Mouse (Mus musculus) bone marrow, adult 2 months (tissue): ENCODE measurements around the gene Smarca4.

Experiments
- CTCF ChIP-seq: fragments of 200-500 bp; IDR thresholded peaks from 2 replicates; pipeline ENCODE4 v1.5.1; 2011; ENCODE audit warnings: low read length, control low read depth; ENCODE audit not compliant: control insufficient read depth, insufficient read depth
- POLR2A ChIP-seq: fragments of 200-500 bp; IDR thresholded peaks from 2 replicates; pipeline ENCODE4 v1.6.1; 2011; ENCODE audit warnings: low read depth, mild to moderate bottlenecking, control low read depth, low read length, borderline replicate concordance; ENCODE audit not compliant: control insufficient read depth

DNA sequence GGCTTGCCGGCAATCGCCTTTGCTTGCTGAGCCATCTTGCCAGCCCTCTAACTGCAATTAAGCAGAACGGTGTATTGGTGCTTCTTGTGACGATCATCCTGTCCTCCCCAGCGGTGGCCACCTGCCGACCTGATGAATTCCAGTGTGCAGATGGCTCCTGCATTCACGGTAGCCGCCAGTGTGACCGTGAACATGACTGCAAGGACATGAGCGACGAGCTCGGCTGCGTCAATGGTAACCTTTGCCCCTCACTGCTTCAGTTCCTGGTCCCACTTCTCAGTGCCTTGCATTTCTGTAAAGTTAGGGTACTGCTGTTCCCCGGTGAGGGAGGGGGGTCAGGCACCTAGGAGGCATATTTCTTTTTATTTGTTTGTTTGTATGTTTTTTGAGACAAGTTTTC, 119.2 kb downstream of the Smarca4 start:
- TF ChIP-seq CTCF (no peak), POLR2A (no peak)
